Mouse (Mus musculus): ENCODE data around the gene Dact2. TPM values are rescaled to one million over a fixed set of nuclear protein-coding genes. Genes with fewer than 3 reads are reported as not detected.

Dact2 gene
- polyA plus RNA-seq, 1 experiment = 0.39 TPM

- Histone ChIP-seq H3K36me3 (ENCODE audit: control insufficient read depth, insufficient read depth, low read length) (no peaks in the 10 kb centered on the region), H3K27me3 (ENCODE audit: control insufficient read depth, insufficient read depth, low read length) (no peaks in the 10 kb centered on the region), H3K4me1 (ENCODE audit: control insufficient read depth, insufficient read depth, insufficient read length) (no peaks in the 10 kb centered on the region), H3K4me3 (ENCODE audit: extremely low read depth, insufficient read depth, insufficient read length) (no peak overlapping the region), H3K27ac (ENCODE audit: insufficient read depth, low read length) (no peak overlapping the region)
- DNase-seq (ENCODE audit: low read depth in 1 of 2, low spot score in 2 of 2) = no peak
- WGBS = 32% methylated on average over 10 of the region's 10 CpGs
- TF ChIP-seq POLR2A (IDR thresholded peaks at IDR 0.05; ENCODE audit: low read depth, low read length) (no peak), CTCF (IDR thresholded peaks at IDR 0.05; ENCODE audit: extremely low read depth, insufficient read depth, insufficient read length, insufficient replicate concordance) (no peak)
These were observed 38.7 kb downstream of the Dact2 start for GRCm38 (mm10) chr17:14165332-14165876.

GRCm38 (mm10) chr17:14160846-14161245 is 43.3 kb downstream of the Dact2 start:
- no peak for DNase-seq (ENCODE audit: low read depth in 1 of 2, low spot score in 2 of 2)
- TF ChIP-seq POLR2A (IDR thresholded peaks at IDR 0.05; ENCODE audit: low read depth, low read length) (no peak), CTCF (IDR thresholded peaks at IDR 0.05; ENCODE audit: extremely low read depth, insufficient read depth, insufficient read length, insufficient replicate concordance) (no peak)
- Histone ChIP-seq H3K36me3 (ENCODE audit: control insufficient read depth, insufficient read depth, low read length) (no peaks in the 10 kb centered on the region), H3K27me3 (ENCODE audit: control insufficient read depth, insufficient read depth, low read length) (no peaks in the 10 kb centered on the region), H3K4me1 (ENCODE audit: control insufficient read depth, insufficient read depth, insufficient read length) (no peaks in the 10 kb centered on the region), H3K27ac (ENCODE audit: insufficient read depth, low read length) (no peak overlapping the region), H3K4me3 (ENCODE audit: extremely low read depth, insufficient read depth, insufficient read length) (no peak overlapping the region)
- 84% methylated on average over 3 of the region's 3 CpGs for WGBS

GRCm38 (mm10) chr17:14157779-14158195 is 46.3 kb downstream of the Dact2 start:
- WGBS = 79% methylated on average over 7 of the region's 7 CpGs
- H3K36me3 ChIP-seq (ENCODE audit: control insufficient read depth, insufficient read depth, low read length) = no peaks in the 10 kb centered on the region
- H3K4me1 ChIP-seq (ENCODE audit: control insufficient read depth, insufficient read depth, insufficient read length) = no peaks in the 10 kb centered on the region
- DNase-seq (ENCODE audit: low read depth in 1 of 2, low spot score in 2 of 2) = no peak
- no peak overlapping the region for H3K27ac ChIP-seq (ENCODE audit: insufficient read depth, low read length)
- TF ChIP-seq POLR2A (IDR thresholded peaks at IDR 0.05; ENCODE audit: low read depth, low read length) (no peak), CTCF (IDR thresholded peaks at IDR 0.05; ENCODE audit: extremely low read depth, insufficient read depth, insufficient read length, insufficient replicate concordance) (no peak)
- no peak overlapping the region for H3K4me3 ChIP-seq (ENCODE audit: extremely low read depth, insufficient read depth, insufficient read length)
- no peaks in the 10 kb centered on the region for H3K27me3 ChIP-seq (ENCODE audit: control insufficient read depth, insufficient read depth, low read length)

Other genes starting within 250 kb of the Dact2 start
- not detected in 2 replicates for gene Gm7356, start 200.6 kb downstream of the Dact2 start, polyA plus RNA-seq (2012; rRNA removed)
- gene Gm7358, start 144.8 kb downstream of the Dact2 start, polyA plus RNA-seq (2012; rRNA removed) = not detected in 2 replicates
- 94.8 and 150 TPM in 2 replicates for gene Smoc2, start 75.2 kb upstream of the Dact2 start, polyA plus RNA-seq (2012; rRNA removed)

Measured in spleen, adult 2 months (tissue).